Mouse (Mus musculus) ovary, postnatal 10 days (tissue): ENCODE data around the gene Ppp1r27.
A peak's percentile ranks its signal among the peaks of the same experiment; 100 is the strongest.
"Not testable (repeated sequence)": the region's sequence is repeated elsewhere in the genome, so short reads cannot be mapped to it uniquely, and the experiment has no call there.

Source experiments
- DNase-seq: peaks from one replicate; pipeline ENCODE4 v3.0.0; 2022; ENCODE audit warnings: low spot score

Gene Ppp1r27

DNA sequence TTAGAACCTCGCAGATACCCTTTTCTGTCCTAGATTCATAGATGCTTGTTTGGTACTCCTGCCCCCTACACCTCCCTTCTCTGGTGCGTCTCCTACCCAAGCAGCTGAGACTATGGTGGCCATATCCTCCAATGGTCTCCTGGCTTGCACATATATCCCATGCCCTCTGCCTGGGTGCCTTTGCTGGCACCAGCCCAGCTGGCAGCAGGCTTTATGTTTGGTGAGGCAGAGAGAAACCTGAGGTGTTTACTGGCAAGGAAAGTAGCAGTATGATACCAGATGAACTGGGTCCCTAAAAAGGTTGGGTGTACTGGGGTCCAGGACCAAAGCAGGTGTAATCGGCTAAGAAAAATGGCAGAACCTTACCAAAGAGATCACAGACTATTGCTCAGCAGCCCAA lies 5.0 kb downstream of the Ppp1r27 start:
- no peak for DNase-seq

DNA sequence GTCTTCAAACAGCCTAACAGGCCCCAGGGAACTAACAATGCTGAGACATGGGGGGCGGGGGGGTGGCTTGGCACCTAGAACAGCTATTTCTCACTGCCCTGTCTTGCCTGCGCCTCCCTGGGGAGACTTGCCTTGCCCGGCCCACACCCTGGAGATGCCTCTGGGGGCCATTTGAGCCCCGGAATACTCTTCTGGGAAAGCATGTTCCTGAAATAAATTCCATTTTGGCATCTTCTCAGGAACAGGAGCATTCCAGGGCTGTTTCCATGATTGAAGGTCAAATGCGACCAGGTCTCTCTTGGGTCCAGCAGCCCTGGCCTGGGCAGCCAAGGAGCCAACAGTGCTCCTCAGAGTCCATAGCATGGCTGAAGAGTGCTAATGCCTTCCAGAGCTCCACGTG lies 8.6 kb downstream of the Ppp1r27 start:
- no peak for DNase-seq

DNA sequence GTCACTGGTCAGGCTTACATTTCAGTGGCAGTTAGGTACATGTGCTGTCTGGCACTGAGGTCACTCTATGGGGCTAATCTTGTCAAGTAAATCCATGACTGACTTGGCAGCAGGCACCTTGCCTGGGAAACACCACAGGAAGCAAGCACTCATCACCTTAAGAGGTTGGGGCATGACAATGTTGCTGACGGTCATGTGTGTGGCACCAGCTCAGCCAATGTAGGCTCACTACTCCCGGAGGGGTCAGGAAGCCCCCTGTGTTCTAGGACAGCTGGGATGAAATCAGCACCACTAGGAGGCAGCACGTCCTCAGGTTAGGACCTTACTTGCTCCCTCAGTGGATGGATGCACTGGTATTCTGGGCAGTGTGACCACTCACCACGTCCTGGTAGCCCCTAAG lies 9.0 kb downstream of the Ppp1r27 start:
- DNase-seq, result no peak

DNA sequence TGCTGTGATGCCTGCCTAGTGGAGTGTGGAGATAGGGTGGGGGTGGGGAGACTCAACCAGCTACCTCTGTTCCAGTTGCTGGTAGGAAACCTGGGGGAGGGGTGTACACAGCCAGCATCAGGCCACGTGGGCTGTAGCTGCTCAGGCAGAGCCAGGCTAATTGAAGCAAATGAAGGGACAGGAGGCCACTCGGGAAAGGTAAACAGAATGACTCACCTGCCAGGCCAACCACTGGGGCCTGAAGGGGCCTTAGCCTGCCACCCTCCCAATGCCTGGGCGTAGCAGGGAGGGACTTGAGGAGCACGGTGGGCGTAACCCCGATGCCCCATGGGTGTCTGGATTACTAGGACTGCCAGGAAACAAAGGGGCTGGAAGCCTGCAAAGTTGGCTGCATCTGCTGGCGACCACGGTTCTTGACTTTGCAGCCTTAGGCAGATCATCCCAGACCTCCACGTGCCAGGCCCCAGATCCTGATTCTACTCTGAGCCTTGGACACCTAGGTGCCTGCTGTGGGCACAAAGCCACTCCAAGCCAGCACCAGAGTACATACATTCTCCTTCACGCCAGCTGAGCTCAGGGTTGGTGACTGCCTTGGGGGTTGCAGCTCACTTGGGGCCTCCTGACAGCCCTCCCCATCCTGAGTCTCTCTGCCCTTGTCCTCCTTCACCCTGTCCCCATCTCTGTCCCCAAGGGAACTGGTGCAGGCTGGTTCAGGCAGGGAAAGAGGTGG lies 11.5 kb downstream of the Ppp1r27 start:
- DNase-seq, result no peak

DNA sequence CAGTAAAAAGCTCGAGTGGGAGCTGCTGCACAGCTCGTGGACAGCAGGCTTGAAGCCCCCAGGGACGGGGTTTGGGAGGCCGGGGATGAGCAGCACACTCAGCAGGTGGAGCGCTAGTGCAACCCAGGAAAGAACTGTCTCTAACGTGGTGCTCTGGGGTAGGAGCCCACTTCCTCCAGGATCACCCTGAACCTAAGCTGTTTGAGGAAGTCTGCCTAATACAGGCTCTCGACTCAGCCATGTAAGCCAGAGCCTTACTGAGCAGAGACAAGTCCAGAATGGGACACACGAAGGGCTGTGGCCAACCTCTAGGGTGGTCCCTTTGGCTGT lies 12.0 kb downstream of the Ppp1r27 start:
- no peak for DNase-seq

DNA sequence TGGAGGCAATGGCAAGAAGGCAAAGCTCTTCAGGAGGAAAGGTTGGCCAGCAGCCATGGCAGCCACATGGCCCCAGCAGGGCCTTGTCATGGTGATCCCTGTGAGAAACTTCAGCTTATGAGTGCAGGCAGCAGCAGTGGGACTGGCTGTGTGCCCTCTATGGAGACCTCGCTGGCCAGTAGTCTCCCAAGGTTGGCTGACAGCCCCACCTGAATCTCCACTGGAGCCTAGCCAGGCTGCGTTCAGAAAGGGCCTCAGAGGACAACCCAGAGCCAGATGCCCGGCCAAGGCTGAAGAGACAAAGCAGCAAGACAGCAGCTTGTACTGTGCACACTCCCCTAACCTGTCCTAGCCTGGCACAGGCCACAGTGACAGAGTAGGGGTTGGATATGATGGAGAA lies 12.4 kb downstream of the Ppp1r27 start:
- no peak for DNase-seq

DNA sequence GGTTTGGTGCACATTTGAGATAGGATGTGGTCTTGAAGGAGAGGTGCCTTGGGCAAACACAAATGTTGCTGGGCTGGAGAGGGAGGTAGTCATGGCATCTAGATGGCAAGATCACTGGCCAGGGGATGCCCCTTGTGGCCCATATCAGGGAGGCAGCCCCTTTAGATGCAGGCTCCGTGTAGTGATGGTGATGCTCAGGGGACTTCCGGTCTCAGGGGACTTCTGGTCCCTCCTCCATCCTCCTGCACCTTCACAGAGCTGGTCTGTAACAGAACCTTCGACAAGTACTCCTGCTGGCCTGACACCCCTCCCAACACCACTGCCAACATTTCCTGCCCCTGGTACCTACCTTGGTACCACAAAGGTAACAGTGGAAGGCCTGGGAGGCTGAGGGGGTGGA lies 15.1 kb downstream of the Ppp1r27 start:
- no peak for DNase-seq

DNA sequence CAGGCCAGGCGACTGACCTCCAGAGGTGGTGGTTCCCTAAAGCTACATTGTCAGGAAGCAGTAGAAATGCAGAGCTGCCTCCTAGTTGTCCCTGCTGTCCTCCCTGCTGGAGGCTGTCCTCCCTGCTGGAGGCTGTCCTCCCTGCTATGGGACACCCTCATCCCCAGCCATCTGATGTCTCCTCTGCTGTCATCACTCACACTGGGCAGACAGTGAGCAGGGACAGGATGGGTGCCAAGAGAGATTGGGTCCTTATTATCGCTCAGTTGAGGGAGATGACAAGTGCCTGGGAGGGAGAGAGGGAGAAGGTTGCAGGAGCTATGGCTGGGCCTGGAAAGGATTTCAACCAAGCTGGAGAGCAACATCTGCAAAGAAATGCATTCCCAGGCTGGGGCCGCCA lies 15.8 kb downstream of the Ppp1r27 start:
- DNase-seq, result no peak

DNA sequence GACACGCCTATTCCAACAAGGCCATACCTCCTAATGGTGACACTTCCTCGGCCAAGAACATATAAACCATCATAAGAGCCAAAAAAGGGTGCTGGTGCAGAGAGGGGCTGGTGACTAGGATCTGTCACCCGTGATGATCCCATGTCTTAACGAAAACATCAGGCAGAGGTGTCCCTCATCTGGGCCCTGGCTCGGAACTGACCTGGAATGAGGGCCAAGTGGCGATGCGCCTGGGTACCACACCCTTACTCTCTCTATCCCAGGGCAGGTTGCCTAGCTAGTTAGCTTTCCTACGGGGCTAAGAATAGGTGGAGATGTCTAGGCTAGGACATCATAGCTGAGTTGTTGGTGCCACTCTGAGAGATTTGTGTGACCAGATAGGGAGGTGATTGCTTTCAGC lies 16.8 kb downstream of the Ppp1r27 start:
- no peak for DNase-seq

DNA sequence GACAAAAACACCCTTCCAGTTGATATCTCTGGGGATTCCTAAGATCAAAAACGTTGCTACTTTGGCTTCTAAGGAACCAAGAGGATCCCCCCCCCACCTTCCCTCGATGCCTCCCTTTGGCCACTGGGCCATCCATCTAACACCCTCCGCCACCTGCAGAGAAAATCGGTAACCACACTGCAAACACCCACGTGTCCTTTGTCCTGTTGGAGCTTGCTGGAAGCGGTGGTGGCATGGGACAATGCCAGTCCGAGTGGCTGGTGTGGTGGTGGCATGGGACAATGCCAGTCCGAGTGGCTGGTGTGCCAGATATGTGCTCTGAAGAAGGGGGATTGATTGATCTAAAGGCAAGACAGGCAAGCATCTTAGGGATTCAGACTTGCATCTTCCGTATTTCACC lies 19.3 kb downstream of the Ppp1r27 start:
- DNase-seq, result no peak

DNA sequence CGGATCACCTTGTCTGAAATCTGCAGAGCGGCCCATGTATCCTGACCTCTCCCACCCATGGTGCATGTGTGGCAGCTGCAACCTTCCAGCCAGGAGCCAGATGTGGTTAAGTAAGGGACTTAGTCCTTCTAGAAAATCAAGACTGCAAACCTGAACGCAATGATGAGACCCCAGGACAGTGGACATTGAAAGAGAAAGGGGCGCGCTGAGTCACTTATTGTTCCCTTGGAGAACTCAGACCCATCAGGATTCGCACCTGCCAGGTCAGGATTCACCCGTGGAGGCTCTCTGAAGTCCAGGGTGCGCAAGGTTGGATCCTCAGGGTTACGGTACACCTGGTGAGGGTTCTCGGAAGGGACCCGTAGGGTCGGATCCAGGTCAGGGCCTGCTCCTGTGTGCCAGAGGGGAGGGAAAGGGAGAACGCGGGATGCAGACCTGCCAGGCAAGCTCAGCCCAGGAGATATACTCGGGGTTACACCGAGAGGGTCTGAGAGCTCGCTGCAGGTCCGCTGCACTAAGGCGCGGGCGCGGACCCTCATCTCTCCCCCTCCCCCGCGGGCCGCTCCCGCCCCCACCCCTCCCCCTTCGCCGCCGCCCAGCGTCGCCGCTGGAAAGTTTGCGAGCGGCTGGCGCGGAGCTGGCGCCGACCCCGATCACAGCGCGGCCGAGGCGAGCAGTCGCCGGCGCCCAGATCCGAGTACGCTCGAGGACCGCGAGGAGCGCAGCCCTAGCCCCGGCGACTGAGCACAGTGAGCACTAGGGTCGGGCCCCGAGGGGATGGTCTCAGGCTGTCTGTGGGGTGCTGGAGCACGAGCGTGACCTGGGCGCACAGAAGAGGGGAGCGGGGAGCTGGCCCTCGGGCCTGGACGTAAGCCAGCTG lies 20.6 kb downstream of the Ppp1r27 start, which contains the start of gene Gcgr:
Gene Gcgr, plus strand, starts transcription at position 615 of the 880 bp plus-strand sequence.
- no peak for DNase-seq

DNA sequence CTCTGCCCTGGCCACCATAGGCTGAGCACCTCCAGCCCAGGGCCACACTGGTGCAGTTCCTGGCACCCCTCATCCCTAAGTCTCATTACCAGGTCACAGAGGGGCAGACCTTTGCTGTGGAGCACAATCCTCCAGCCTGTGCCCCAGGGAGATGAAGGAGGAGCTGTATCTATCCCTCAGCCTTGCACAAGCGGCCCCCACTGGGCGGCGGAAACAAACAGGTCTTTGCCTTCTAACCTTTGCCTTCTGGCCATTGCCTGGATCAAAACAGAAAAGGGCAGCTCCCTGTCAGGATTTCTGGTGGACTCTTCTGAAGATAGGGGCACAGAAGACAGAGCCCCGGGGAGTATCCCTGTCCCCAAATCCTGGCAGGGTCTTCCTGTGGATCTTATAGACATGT lies 22.0 kb downstream of the Ppp1r27 start:
- no peak for DNase-seq

DNA sequence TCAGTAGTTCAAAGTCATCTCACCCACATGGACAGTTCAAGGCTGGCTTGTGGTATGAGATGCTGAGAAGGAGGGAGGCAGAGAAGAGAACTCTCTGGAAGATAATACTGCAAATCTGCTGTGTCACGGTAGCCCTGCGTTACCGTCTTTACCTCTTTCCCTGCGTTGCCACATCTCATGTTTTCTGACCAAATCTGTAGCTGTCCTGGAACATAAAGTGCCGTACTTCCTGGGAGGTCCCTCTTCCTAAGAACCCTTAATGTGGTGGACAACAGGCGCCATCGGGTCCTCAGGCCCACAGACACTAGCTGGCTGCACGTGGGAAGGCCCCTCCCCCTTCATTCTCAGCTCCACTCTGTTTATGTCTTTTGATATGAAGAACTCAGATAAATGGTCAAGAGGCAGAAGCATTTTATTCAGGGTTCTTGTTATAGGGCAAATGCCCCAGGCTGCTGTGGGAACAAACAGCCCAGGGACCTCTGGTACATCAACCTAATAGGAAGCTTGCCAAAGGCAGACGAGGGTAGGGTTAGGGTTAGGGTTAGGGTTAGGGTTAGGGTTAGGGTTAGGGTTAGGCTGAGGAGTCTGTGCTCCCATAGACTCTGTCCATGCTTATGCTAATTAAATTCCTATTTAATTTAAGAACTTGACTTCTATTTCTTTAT lies 23.1 kb downstream of the Ppp1r27 start:
- DNase-seq, result no peak

DNA sequence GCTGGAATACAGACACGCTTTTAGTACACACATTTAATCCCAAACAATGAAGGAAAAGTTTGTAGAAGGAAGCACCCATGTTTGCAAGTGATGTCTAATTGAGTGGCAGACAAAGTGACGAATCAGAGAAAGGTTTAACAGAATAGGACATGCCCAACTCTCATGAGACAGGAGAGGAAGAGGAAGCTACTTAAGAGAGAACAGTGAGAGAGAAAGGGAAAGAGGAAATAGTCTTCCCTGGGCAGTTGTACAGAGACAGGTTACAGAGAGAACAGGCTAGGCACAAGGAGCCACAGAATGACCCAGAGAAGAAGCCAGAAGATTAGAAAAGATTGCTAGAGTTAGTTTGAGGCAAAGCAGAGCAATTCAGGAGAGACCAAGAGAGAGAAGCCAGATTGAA lies 25.0 kb downstream of the Ppp1r27 start:
- no peak for DNase-seq

DNA sequence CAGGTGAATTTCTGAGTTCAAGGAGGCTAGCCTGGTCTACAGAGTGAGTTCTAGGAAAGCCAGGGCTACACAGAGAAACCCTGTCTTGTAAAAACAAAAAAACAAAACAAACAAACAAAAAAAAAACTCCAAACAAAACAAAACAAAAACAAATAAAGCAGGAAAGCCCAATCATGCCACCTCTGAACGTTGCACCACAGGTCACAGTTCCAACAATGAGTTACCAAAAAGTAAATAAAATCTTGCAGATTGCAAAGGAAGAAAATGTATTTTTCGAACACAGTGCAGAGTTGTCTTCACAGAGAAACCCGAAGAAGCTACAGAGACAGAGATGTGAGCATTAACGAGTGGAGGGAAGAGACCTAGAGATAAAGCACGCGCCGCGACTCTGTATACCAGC lies 28.4 kb downstream of the Ppp1r27 start:
- no peak for DNase-seq

DNA sequence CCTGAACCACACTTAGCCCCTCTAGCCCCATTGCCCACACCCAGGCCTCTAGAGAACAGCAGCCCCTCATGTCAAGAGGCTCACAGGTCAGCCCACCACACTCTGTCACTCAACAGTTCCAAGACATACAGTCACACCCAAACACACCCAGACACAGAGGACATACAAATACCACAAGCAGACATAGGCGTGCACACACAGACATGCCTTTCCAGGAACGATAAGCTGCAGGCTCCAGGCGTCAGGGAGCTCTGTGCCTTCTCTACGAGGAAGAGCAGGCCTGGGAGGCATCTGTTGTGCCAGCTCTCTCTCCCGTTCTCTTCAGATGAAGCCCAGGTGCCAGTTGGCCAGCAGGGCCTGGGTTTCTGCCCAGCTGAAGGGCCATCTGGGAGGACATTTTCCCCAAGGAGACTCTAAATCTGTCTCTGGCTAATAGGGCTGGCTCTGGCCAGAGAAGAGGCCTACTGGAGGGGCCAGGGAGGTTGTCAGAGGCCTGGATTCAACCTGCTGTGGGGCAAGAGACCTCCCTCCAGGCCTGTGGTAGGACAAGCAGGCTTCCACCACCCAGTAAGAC lies 29.9 kb downstream of the Ppp1r27 start:
- no peak for DNase-seq

DNA sequence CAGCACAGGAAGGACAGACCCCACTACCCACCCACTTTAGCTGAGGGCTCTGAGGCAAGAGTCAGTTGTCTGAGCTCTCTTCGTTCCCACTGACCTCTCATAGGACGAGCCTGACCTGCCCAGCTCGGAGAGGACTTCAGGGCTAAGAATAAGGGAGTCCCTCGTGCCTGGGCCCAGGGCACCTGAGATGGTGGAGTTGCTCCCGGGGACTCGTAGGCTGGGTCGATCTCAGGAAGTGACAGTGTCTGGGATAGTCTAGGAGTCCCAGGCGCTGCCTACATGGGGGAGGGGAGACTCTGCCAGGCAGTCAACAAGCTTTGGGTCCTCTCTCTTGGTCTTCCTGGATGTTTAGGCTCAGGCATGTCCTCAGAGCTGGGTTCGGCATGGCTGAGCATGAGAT lies 30.4 kb downstream of the Ppp1r27 start:
- DNase-seq, result no peak

DNA sequence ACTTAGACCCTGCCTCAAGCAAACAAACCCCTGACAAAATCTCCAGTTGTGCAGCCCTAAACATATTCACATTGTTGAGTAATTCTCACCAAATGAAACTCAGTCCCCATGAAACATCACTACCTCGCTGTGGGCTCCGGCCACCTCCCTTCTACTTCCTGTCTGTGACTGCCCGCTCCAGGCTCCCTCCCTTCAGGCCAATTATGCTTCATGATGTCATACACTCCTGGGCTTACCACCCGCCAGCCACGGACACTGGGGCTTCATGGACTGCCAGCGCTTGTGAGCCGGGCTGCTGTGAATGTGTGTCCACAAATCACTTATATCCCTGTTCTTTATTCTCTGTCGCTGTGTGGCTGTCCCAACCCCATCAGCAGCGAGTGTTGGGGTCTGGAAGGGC lies 31.2 kb downstream of the Ppp1r27 start:
- no peak for DNase-seq

DNA sequence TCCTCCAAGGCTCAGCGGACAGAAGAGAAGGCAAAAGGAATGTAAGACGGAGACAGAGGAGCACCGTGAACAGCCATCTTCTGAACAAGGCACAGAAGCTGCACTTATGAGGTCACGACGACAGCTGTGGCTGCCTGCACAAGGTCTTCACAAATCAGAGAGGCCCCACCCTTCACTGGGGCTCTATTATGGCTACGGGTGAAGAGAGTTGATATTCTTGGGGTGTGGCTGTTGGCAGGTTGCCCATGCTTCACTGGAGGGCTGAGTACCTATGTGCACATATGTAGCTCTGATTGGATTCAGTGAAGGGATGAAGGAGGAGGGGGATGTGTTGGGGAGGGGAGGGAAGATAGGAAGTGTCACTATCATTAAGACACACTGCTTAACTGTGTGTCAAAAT lies 32.4 kb downstream of the Ppp1r27 start:
- no peak for DNase-seq

DNA sequence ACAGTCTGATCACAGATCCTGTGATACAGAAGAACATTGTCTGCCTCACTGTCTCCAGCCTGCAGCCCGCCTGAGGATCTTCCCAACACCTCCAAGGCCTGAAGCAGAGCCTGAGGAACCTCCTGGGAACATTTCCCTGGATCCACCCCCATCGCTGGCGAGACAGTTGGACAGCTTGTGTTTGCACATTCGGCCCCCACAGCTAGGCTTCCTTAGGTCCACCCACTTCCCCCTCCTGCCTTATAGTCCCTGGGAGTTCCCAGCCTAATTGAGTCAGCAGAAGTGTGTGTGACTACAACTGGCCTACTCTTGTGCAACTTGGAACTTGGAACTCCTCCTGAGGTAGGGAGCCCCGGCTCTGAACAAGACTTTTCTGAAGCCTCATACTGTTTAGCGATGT lies 32.9 kb downstream of the Ppp1r27 start:
- no peak for DNase-seq

DNA sequence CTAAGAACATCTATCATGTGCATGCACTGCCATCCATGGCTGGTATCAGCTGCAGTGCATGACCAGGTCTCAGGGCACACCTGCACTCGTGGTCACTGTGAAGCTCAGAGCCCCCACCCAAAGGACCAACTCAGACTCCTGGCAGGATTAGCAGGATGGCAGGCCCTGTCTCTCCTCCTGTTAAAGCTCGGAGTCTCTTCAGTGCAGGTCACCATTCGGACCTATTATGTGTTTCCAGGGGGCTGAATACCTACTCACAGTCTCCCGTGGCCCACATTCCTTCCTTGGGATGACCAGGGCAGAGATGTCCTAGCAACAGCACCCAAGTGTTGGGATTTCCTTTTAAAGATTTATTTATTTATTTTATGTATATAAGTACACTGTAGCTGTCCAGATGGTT lies 33.8 kb downstream of the Ppp1r27 start:
- no peak for DNase-seq

DNA sequence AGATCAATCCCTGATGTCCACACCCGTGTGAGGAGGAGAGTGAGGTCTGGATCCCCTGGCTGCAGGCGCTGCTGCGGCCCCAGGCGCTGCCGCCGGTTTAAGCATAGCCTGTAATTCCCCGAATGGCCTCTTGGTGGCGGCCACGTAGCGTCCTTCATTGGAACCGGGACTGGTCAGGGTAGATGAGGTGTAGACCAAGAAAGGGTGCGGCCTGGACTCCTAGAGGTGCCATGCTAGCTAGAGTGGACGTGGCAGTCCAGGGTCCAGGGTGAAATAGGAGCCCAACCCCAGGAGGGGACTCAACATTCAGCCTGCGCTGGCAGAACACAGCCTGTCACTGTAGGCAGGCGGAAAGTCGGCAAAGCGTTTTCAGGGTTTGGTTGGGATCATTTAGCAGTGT lies 35.3 kb downstream of the Ppp1r27 start:
- peak; percentile 89 for DNase-seq

DNA sequence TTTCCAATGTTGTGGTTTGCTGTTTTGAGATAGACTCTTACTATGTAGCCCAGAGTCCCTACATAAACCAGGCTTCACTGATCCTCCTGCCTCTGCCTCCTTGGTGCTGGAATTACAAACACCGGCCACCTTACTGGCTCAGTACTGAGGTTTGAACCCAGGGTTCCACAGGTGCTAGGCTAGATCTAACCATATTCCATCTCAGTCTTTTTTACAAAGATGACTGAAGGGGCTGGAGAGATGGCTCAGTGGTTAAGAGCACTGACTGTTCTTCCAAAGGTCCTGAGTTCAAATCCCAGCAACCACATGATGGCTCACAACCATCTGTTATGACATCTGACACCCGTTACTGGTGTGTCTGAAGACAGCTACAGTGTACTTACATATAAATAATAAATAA lies 36.7 kb downstream of the Ppp1r27 start:
- DNase-seq, result not testable (repeated sequence)
